Mouse (Mus musculus): ENCODE measurements around the gene Pakap.

DNA sequence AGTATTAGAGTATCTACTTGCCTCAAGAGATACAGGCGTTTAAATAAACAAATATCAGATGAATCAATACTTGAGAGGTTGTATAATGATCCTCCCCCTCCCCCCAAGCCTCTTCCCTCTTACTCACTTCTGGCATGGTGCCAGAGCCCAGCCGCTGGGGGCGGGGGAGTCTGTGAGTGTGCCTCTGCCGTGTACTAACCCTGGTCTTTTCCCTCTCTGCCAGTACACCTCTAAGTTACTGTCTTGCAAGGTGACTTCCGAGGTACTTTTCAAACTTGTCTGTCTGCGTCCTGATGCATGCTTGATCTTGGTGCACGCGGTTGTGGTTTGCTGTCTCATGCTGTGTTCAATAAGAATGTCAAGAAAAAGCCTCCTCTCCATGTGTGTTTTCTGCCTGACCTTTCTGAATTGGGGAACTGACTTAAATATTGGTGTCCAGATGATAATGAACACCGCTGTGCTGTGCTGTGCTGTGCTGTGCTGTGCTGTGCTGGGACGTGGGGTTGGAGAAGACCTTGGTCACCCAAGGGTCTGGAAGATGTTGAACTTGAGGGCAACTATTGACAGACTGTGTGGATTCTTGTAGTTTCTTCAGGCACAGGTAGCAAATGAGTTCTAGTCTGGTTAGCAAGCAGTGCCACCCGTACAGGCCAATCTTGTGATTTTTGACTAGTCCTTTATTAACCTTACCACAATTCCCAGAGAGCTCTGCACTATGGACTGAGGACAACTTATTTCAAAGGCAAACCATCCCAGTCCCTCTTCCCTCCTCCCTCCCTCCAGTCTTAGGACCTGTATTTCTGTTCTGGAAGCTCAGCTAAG is 318.3 kb downstream of the Pakap start:
- TF ChIP-seq GATA1 (IDR thresholded peaks at IDR 0.05; ENCODE audit: low read length): no peak
- no peak for TF ChIP-seq TAL1 (IDR thresholded peaks at IDR 0.05; ENCODE audit: low read length)

Measured in erythroblast, embryonic 14.5 days (primary cell).